Mouse (Mus musculus): ENCODE measurements around the gene Neurl4. TPM values are rescaled to one million over a fixed set of nuclear protein-coding genes. Genes with fewer than 3 reads are reported as not detected.
"Not testable (repeated sequence)": the region's sequence is repeated elsewhere in the genome, so short reads cannot be mapped to it uniquely, and the experiment has no call there.

Gene Neurl4
- polyA plus RNA-seq, 1 experiment from 2014 or later, result 16.7 TPM

DNA sequence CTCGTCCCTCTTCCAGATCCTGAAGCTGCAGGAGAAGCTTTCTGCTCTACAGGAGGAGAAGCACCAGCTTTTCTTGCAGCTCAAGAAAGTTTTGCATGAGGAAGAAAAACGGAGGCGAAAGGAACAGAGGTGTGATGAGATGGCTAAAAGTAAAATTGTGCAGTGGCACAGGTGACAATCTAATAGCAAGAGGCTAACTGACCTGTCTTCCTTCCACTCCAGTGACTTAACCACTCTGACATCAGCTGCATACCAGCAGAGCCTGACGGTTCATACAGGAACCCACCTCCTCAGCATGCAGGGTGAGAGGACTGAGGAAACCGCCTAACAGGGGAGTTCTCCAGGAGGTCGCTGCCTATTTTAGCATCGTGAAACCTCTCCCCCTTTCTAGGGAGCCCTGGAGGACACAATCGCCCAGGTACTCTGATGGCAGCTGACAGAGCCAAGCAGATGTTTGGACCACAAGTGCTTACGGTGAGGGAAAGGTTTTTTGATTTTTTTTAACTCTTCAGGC is 14.1 kb downstream of the Neurl4 start:
- H3K27ac ChIP-seq (ENCODE audit: low read depth, low read length), result no peak overlapping the region
- peak overlapping the region; percentile 80 for H3K4me3 ChIP-seq (ENCODE audit: low read depth, low read length)
- H3K9me3 ChIP-seq (replicated peaks; ENCODE audit: control insufficient read depth, low read length), result no peaks in the 10 kb centered on the region
- no peak for ATAC-seq
- H3K9ac ChIP-seq (ENCODE audit: low read length), result peak overlapping the region; percentile 82
- no peak for DNase-seq (ENCODE audit: low spot score)
- H3K36me3 ChIP-seq (ENCODE audit: control insufficient read depth, insufficient read depth, low read length), result peaks cover 82% of the 10 kb centered on the region
- H3K4me2 ChIP-seq (ENCODE audit: low read length), result peak overlapping the region; percentile 100
- WGBS, result 43% methylated on average over 9 of the region's 9 CpGs
- no peaks in the 10 kb centered on the region for H3K27me3 ChIP-seq (replicated peaks; ENCODE audit: control insufficient read depth, insufficient read depth, low read length)
- peaks cover 28% of the 10 kb centered on the region for H3K4me1 ChIP-seq (ENCODE audit: control insufficient read depth, insufficient read depth, low read length)

DNA sequence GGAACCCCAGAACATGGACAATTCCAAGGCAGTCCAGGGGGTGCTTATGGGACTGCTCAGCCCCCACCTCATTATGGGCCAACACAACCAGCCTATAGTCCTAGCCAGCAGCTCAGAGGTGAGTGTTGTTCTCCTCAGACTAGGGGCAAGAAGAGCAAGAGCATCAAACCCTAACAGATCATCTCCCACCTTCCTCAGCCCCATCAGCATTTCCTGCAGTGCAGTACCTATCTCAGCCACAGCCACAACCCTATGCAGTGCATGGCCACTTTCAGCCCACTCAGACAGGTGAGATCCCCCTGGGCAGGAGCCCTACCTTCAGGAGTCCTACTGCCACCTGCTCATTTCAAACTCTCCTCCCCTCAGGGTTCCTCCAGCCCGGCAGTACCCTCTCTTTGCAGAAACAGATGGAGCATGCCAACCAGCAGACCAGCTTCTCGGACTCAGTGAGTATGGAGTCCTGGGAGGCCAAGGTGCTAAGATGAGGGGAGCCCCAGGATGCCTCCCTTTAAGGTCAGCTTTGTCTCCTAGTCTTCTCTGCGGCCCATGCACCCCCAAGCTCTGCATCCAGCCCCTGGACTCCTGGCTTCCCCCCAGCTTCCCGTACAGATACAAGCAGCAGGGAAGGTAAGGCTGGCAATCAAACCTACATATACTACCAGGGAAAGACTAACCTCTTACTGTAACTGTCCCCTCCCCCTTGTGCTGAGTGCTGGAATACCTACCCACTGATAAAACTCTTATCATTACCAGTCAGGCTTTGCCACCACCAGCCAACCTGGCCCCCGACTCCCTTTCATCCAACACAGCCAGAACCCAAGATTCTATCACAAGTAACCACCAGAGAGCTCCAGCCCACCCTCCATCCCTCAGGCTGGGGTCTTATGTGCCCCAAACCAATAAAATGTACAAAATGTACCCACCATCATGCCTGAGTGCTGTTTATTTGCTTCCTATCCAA is 15.1 kb downstream of the Neurl4 start:
- H3K27me3 ChIP-seq (replicated peaks; ENCODE audit: control insufficient read depth, insufficient read depth, low read length), result no peaks in the 10 kb centered on the region
- H3K9ac ChIP-seq (ENCODE audit: low read length), result no peak overlapping the region
- H3K4me1 ChIP-seq (ENCODE audit: control insufficient read depth, insufficient read depth, low read length), result peaks cover 28% of the 10 kb centered on the region
- peaks cover 72% of the 10 kb centered on the region for H3K36me3 ChIP-seq (ENCODE audit: control insufficient read depth, insufficient read depth, low read length)
- no peak overlapping the region for H3K4me2 ChIP-seq (ENCODE audit: low read length)
- DNase-seq (ENCODE audit: low spot score) (no peak), ATAC-seq (no peak)
- 65% methylated on average over 5 of the region's 5 CpGs for WGBS
- H3K27ac ChIP-seq (ENCODE audit: low read depth, low read length), result no peak overlapping the region
- no peaks in the 10 kb centered on the region for H3K9me3 ChIP-seq (replicated peaks; ENCODE audit: control insufficient read depth, low read length)
- no peak overlapping the region for H3K4me3 ChIP-seq (ENCODE audit: low read depth, low read length)

DNA sequence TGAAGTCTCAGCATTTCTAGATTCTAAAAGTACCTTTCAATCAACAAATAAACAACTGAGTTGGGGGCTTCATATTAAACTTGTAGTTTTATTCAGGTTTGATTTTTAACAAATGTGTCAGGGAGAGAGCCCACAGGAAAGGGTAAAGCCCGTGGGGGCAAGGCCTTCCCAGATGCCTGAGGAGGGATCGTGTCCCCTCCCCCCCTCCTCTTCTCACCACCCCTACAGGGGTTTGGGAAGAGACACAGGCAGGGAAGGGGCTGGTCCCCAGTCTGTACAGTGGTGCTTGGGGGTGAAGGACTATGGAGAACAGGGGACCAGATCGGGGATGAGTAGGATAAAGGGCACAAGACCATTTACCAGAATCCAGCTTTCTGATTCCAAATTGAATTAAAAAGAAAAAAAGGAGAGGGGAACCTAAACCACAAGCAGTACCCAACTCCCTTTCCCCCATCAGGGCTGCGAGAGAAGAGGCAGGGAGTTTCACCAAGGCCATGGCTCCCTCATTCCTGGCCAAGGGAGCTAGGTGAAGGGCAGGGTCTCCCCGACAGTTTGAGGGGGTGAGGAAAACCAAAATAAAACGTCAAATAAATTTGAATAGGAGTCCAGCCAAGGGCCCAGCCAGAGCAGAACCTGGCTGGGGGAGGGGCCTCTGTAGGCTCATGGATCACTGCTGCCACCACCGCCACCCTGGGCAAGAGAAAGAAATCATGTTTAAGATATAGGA is 15.9 kb downstream of the Neurl4 start:
- H3K27ac ChIP-seq (ENCODE audit: low read depth, low read length); DNase-seq (ENCODE audit: low spot score); ATAC-seq; H3K9ac ChIP-seq (ENCODE audit: low read length); H3K27me3 ChIP-seq (replicated peaks; ENCODE audit: control insufficient read depth, insufficient read depth, low read length); H3K4me3 ChIP-seq (ENCODE audit: low read depth, low read length); H3K4me2 ChIP-seq (ENCODE audit: low read length); H3K9me3 ChIP-seq (replicated peaks; ENCODE audit: control insufficient read depth, low read length): not testable (repeated sequence)
- 56% methylated on average over 7 of the region's 7 CpGs for WGBS
- Histone ChIP-seq H3K36me3 (ENCODE audit: control insufficient read depth, insufficient read depth, low read length) (peaks cover 64% of the 10 kb centered on the region), H3K4me1 (ENCODE audit: control insufficient read depth, insufficient read depth, low read length) (peaks cover 28% of the 10 kb centered on the region)

DNA sequence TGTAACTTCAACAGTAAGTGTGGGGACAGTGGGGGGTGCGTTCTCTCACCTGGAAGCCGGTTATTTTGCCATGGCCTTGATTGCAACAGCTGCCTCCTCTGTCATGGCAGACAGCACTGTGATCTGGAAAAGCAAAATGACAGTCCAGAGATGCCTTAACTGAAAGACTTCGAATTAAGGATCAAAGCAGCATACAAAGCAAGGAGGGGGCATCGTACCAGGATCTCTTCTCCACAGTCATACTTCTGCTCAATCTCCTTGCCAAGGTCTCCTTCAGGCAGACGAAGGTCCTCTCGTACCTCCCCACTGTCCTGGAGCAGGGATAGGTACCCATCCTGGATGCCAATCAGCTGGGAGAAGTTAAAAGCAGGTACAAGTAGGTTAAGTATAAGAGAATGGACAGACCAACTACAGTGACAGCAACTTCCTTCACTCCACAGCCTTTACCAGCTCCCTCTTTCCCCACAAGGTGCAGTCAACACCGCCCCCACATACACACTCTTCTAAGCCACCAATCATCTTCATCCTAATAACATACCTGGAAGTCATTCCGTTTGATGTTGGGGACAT is 16.6 kb downstream of the Neurl4 start:
- H3K9ac ChIP-seq (ENCODE audit: low read length), result no peak overlapping the region
- no peaks in the 10 kb centered on the region for H3K9me3 ChIP-seq (replicated peaks; ENCODE audit: control insufficient read depth, low read length)
- H3K4me3 ChIP-seq (ENCODE audit: low read depth, low read length), result no peak overlapping the region
- no peaks in the 10 kb centered on the region for H3K27me3 ChIP-seq (replicated peaks; ENCODE audit: control insufficient read depth, insufficient read depth, low read length)
- H3K27ac ChIP-seq (ENCODE audit: low read depth, low read length), result no peak overlapping the region
- WGBS, result 84% methylated on average over 8 of the region's 8 CpGs
- no peak overlapping the region for H3K4me2 ChIP-seq (ENCODE audit: low read length)
- peaks cover 57% of the 10 kb centered on the region for H3K36me3 ChIP-seq (ENCODE audit: control insufficient read depth, insufficient read depth, low read length)
- peaks cover 32% of the 10 kb centered on the region for H3K4me1 ChIP-seq (ENCODE audit: control insufficient read depth, insufficient read depth, low read length)
- ATAC-seq, result no peak
- DNase-seq (ENCODE audit: low spot score), result no peak

DNA sequence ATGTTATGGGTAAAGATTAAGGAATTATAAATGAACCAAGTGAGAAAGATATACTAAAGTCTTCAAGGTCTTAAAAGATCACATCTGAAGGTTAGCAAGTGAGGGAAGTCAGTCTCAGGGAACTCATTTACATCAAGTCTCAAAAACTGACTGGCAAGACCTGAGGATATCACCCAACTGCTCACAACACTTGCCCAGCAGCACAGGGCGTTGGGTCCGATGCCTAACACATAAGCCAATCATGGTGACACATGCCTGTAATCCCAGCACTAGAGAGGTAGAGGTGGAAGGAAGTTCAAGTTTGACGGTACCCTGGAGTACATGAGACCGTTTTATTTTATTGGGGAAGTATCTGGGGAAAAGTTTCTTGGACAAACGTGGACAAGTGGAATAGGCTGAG is 17.2 kb downstream of the Neurl4 start:
- no peak overlapping the region for H3K4me3 ChIP-seq (ENCODE audit: low read depth, low read length)
- 89% methylated on average over 5 of the region's 5 CpGs for WGBS
- DNase-seq (ENCODE audit: low spot score) (no peak), ATAC-seq (no peak)
- H3K27ac ChIP-seq (ENCODE audit: low read depth, low read length), result no peak overlapping the region
- H3K27me3 ChIP-seq (replicated peaks; ENCODE audit: control insufficient read depth, insufficient read depth, low read length), result no peaks in the 10 kb centered on the region
- no peak overlapping the region for H3K9ac ChIP-seq (ENCODE audit: low read length)
- H3K4me1 ChIP-seq (ENCODE audit: control insufficient read depth, insufficient read depth, low read length), result peaks cover 32% of the 10 kb centered on the region
- no peak overlapping the region for H3K4me2 ChIP-seq (ENCODE audit: low read length)
- no peaks in the 10 kb centered on the region for H3K9me3 ChIP-seq (replicated peaks; ENCODE audit: control insufficient read depth, low read length)
- H3K36me3 ChIP-seq (ENCODE audit: control insufficient read depth, insufficient read depth, low read length), result peaks cover 50% of the 10 kb centered on the region

DNA sequence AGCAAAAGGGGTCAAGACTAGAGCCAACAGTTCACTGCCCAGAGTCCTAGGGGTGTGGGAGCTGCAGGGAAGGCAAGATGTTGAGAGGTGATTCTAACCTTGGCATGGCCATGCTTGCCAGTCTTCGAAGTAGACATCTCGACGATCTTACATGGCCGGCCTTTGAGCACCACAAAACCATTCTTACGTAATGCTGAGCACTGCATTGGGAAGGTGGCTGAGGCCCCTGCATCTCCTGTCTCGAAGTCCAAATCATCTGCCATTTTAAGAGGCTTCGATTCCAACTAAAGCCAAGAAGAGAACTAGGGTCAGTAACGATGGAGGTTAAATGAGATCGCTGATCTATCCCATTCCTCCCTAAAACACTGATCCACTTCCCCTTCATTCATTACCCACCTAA is 18.2 kb downstream of the Neurl4 start:
- DNase-seq (ENCODE audit: low spot score), result no peak
- peaks cover 28% of the 10 kb centered on the region for H3K4me1 ChIP-seq (ENCODE audit: control insufficient read depth, insufficient read depth, low read length)

DNA sequence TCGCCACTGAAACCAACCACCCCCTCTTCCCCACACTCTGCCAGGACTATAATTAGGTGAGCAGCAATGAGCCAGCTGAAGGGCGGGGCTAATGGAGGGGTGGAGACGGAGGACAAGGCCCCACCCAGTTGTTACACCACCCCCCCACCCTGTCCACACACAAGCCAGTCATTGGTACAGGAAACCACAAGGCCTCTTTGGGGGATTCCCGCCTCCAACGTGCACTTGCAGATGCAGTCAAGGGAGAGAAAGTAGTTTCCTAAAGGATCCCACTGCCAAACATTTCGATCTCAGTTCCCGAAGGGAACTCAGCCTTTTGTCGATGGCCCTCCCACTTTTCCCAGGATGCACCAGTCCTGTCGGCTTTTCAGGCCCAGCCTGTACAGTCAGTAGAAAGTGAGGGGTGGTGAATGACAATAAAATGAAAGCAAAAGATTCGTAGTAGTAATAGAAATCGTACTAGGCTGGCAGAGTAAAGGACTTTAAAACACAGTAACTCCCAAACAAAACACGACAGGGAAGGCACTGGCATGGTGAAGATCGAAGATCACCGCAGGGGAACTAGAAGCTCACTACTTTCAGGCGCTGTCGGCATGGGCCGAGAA is 18.9 kb downstream of the Neurl4 start:
- DNase-seq (ENCODE audit: low spot score) (peak; percentile 82), ATAC-seq (no peak)
- H3K27ac ChIP-seq (ENCODE audit: low read depth, low read length), result peak overlapping the region; percentile 93
- peak overlapping the region; percentile 97 for H3K4me3 ChIP-seq (ENCODE audit: low read depth, low read length)
- H3K36me3 ChIP-seq (ENCODE audit: control insufficient read depth, insufficient read depth, low read length), result peaks cover 44% of the 10 kb centered on the region
- peak overlapping the region; percentile 93 for H3K9ac ChIP-seq (ENCODE audit: low read length)
- peak overlapping the region; percentile 96 for H3K4me2 ChIP-seq (ENCODE audit: low read length)
- under 1% methylated on average over 17 of the region's 17 CpGs for WGBS
- no peaks in the 10 kb centered on the region for H3K9me3 ChIP-seq (replicated peaks; ENCODE audit: control insufficient read depth, low read length)
- H3K27me3 ChIP-seq (replicated peaks; ENCODE audit: control insufficient read depth, insufficient read depth, low read length), result no peaks in the 10 kb centered on the region
- H3K4me1 ChIP-seq (ENCODE audit: control insufficient read depth, insufficient read depth, low read length), result peaks cover 23% of the 10 kb centered on the region

More for the DNA sequence above, 18.2 kb downstream of the Neurl4 start:
- no peak for ATAC-seq
- 89% methylated on average over 9 of the region's 9 CpGs for WGBS
- no peaks in the 10 kb centered on the region for H3K9me3 ChIP-seq (replicated peaks; ENCODE audit: control insufficient read depth, low read length)
- H3K27me3 ChIP-seq (replicated peaks; ENCODE audit: control insufficient read depth, insufficient read depth, low read length), result no peaks in the 10 kb centered on the region
- H3K36me3 ChIP-seq (ENCODE audit: control insufficient read depth, insufficient read depth, low read length), result peaks cover 46% of the 10 kb centered on the region
- peak overlapping the region; percentile 93 for H3K9ac ChIP-seq (ENCODE audit: low read length)
- H3K27ac ChIP-seq (ENCODE audit: low read depth, low read length), result no peak overlapping the region
- peak overlapping the region; percentile 96 for H3K4me2 ChIP-seq (ENCODE audit: low read length)
- peak overlapping the region; percentile 97 for H3K4me3 ChIP-seq (ENCODE audit: low read depth, low read length)

DNA sequence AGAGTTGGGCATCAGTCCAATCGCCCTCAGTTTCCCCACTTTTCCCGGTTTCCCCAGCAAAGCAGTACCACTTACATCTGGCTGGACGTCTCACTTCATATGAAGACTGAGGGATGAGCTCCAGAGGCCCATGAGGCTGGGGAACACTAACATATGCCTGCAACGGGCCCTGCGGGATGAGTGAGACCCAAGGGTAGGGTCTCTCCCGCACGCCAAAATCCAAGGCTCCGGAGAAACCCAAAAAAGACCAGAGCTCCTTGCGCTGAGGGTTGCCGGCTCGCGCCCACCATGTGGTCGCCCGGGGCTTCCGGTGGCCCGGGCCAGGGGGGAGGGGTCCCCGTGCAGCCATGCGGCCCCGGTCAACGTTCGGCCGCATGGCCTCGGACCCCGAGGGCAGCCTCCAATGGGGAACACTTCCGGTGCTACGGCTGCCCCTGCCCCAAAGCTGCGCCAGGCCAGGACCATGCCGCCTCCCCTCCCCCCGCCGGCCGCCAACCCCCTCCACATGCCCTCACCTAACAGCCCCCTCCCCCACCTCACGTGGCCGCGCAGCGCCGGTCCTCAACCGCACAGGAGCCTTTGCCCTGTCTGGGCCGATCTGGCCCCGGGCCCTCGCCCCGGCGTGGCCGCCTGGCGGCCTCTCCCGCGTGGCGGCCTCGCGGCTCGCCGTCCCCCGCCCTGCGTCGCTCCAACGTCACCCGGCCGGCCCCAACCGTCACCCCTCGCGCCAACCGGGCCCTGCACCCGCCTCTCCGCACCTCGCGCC is 19.6 kb downstream of the Neurl4 start:
- under 1% methylated on average over 57 of the region's 65 CpGs for WGBS
- Histone ChIP-seq H3K9ac (ENCODE audit: low read length) (peak overlapping the region; percentile 93), H3K4me2 (ENCODE audit: low read length) (peak overlapping the region; percentile 96), H3K27ac (ENCODE audit: low read depth, low read length) (peak overlapping the region; percentile 93), H3K27me3 (replicated peaks; ENCODE audit: control insufficient read depth, insufficient read depth, low read length) (no peaks in the 10 kb centered on the region), H3K4me1 (ENCODE audit: control insufficient read depth, insufficient read depth, low read length) (peaks cover 16% of the 10 kb centered on the region), H3K9me3 (replicated peaks; ENCODE audit: control insufficient read depth, low read length) (no peaks in the 10 kb centered on the region), H3K4me3 (ENCODE audit: low read depth, low read length) (peak overlapping the region; percentile 97), H3K36me3 (ENCODE audit: control insufficient read depth, insufficient read depth, low read length) (peaks cover 37% of the 10 kb centered on the region)
- DNase-seq (ENCODE audit: low spot score) (peak; percentile 28), ATAC-seq (peak; percentile 11)
